Mouse (Mus musculus) liver, embryonic 14.5 days (tissue): ENCODE measurements at regions not wholly inside any gene's neighbourhood (a gene's known extent, or its start where the extent isn't known, plus 50 kb on each side); places are given as distances from the start of the nearest gene placed in this dataset.

ENCODE experiments used
- ATAC-seq: fragments of 200-750 bp; cut with Nextera tagmentation; 2 replicates; pipeline ENCODE4 v1.8.0; 2017; ENCODE audit warnings: moderate number of reproducible peaks, mild to moderate bottlenecking, moderate library complexity; ENCODE audit not compliant: insufficient read depth
- DNase-seq, 3 experiments: peaks; one replicate each; pipeline ENCODE4 v3.0.0-alpha.2; 2012 to 2013; ENCODE audit warnings: low read depth in 3 of 3, low spot score in 3 of 3
- H3K27ac ChIP-seq: fragments of 300-500 bp; sonication (generic); 2 replicates; pipeline ENCODE4 v1.5.1; 2014; ENCODE audit warnings: moderate library complexity, mild to moderate bottlenecking, control low read depth, inconsistent platforms
- H3K27me3 ChIP-seq: fragments of 300-500 bp; sonication (generic); 2 replicates; pipeline ENCODE4 v1.6.1; 2014; ENCODE audit warnings: mild to moderate bottlenecking, low read length, moderate library complexity; ENCODE audit not compliant: control insufficient read depth, insufficient read depth
- H3K36me3 ChIP-seq: fragments of 300-500 bp; sonication (generic); replicated peaks from 2 replicates; pipeline ENCODE4 v1.6.1; 2014; ENCODE audit warnings: low read depth; ENCODE audit not compliant: control insufficient read depth, insufficient read depth
- H3K4me1 ChIP-seq, 2 experiments: fragments of 200-500 bp in 1 of 2; fragments of 300-500 bp in 1 of 2; sonication (generic) in 1 of 2; replicated peaks; 2 replicates each; pipeline ENCODE4 v1.6.1; 2012 to 2014; ENCODE audit warnings: antibody characterized with exemption in 1 of 2, inconsistent platforms in 1 of 2, low read length in 1 of 2; ENCODE audit not compliant: control insufficient read depth in 2 of 2, insufficient read depth in 2 of 2
- H3K4me2 ChIP-seq: fragments of 300-500 bp; sonication (generic); 2 replicates; pipeline ENCODE4 v1.6.1; 2014; ENCODE audit warnings: low read depth, mild to moderate bottlenecking, control low read depth, moderate library complexity
- H3K4me3 ChIP-seq, 2 experiments: fragments of 200-500 bp in 1 of 2; fragments of 300-500 bp in 1 of 2; sonication (generic) in 1 of 2; 2 replicates each; pipeline ENCODE4 v1.5.1; 2012 to 2014; ENCODE audit warnings: low read depth in 2 of 2, low read length in 2 of 2, mild to moderate bottlenecking in 2 of 2, control low read depth in 1 of 2, inconsistent platforms in 1 of 2, moderate library complexity in 1 of 2; ENCODE audit not compliant: insufficient read depth in 1 of 2
- H3K9ac ChIP-seq: fragments of 300-500 bp; sonication (generic); replicated peaks from 2 replicates; pipeline ENCODE4 v1.6.1; 2014; ENCODE audit warnings: mild to moderate bottlenecking, control low read depth, moderate library complexity
- H3K9me3 ChIP-seq: fragments of 300-500 bp; sonication (generic); 2 replicates; pipeline ENCODE4 v1.6.1; 2016; ENCODE audit warnings: low read length, mixed read lengths; ENCODE audit not compliant: control insufficient read depth
- CTCF ChIP-seq: IDR thresholded peaks from 2 replicates; pipeline ENCODE4 v1.5.1; 2016; ENCODE audit warnings: antibody characterized with exemption, low read depth, control low read depth
- EP300 ChIP-seq: IDR thresholded peaks from 2 replicates; pipeline ENCODE4 v1.6.1; 2016; ENCODE audit warnings: antibody characterized with exemption, low read depth
- WGBS: fragments of 180-500 bp; shearing (Covaris S2); extraction: QIAGEN DNeasy Blood & Tissue Kit; methylation state at CpG from one replicate; pipeline ENCODE4 v1.1.7; 2014; ENCODE audit not compliant: insufficient replicate concordance; 5-methylcytosine and 5-hydroxymethylcytosine counted together

DNA sequence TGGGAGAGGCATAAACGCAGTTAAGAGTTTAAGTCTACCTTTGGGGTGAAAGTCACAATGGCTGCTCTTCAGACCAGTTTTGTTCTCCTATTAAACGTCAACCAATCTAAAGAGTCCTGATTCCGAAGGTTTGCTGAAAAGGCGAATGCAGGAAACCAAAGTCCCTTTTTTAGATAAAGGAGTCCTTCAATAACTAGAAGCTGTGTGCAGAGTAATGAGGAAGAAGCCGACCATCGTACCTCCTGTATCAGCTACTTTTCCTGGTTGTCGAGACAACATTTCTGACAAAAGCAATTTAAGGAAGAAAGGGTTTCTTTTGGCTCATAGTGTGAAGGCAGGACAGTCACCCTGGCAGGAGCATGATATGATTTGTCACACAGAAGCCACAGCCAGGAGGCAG lies 252.9 kb upstream of the Nr2f2 start:
- no peak for DNase-seq
- Histone ChIP-seq H3K4me3 (no peak overlapping the region), H3K4me2 (no peak overlapping the region), H3K9me3 (no peaks in the 10 kb centered on the region), H3K9ac (no peak overlapping the region), H3K27me3 (no peaks in the 10 kb centered on the region), H3K4me1 (no peaks in the 10 kb centered on the region; a peak in 1 of 4 replicates), H3K27ac (no peak overlapping the region), H3K36me3 (no peaks in the 10 kb centered on the region)
- TF ChIP-seq CTCF (no peak), EP300 (no peak)
- no peak for ATAC-seq
- WGBS: 59% methylated on average over 7 of the region's 7 CpGs

DNA sequence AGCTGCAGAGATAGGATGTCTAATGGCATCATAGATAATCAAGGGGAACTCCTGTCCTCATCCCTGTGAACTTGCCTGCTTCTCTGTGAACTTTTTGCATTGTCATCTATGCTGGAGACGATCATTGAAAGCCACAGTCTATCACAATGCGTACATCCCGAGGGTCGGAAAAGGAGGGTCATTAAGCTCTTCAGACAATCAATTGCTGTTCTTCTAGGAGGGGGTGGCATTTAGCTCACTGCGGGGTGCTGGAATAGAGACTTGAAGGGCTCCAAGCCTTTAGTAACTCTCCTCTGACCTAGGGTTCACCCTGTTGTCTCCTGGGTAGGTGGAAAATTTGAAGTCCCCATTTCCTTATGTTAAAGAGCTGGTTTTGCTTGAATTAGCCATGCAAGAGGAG lies 251.7 kb upstream of the Nr2f2 start:
- DNase-seq (no peak), ATAC-seq (no peak)
- Histone ChIP-seq H3K27me3 (no peaks in the 10 kb centered on the region), H3K9me3 (no peaks in the 10 kb centered on the region), H3K4me3 (no peak overlapping the region), H3K9ac (no peak overlapping the region), H3K4me1 (no peaks in the 10 kb centered on the region), H3K36me3 (no peaks in the 10 kb centered on the region), H3K27ac (no peak overlapping the region), H3K4me2 (no peak overlapping the region)
- 57% methylated on average over 5 of the region's 5 CpGs for WGBS
- TF ChIP-seq EP300 (no peak), CTCF (no peak)

GRCm38 (mm10) chr7:70606511-70606910 lies 240.0 kb upstream of the Nr2f2 start:
- DNase-seq: no peak
- TF ChIP-seq CTCF: no peak
- no peak for TF ChIP-seq EP300
- no peak for ATAC-seq
- no peaks in the 10 kb centered on the region for H3K9me3 ChIP-seq
- H3K4me1 ChIP-seq: no peaks in the 10 kb centered on the region
- WGBS: 61% methylated on average over 7 of the region's 7 CpGs
- no peak overlapping the region for H3K27ac ChIP-seq
- no peak overlapping the region for H3K9ac ChIP-seq
- no peaks in the 10 kb centered on the region for H3K27me3 ChIP-seq
- H3K4me2 ChIP-seq: no peak overlapping the region
- no peak overlapping the region for H3K4me3 ChIP-seq
- H3K36me3 ChIP-seq: no peaks in the 10 kb centered on the region

DNA sequence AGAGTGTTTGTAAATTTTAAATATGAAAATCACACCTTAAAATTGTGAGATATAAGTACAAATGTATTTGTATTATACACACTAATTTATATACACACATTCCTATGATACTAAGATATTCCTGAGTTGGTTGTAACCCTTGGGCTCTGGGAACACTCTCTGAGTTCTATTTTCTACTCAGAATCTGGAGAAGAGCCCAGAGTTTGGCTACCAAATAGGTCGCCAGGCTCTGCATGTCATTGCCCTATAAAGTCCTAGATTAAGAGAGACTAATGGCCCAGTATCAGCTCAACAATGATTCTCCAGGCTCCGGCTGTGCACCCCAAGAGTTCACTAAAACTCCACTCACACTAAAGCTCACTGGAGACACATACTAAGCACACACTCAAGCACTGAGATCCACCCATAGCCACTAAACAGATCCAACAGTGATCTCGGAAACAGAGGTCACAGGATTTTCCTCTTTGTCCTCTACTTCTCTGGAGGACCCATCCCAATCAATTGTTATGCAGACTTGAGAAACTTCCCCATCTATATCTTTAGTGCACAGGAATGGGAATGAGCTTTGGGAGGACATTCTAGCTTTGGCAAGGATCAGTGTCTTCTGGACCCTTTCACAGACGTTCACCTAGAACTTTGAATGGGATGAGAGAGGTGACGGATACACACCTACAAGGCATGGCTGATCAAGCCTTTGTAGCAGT lies 238.1 kb upstream of the Nr2f2 start:
- H3K9ac ChIP-seq: no peak overlapping the region
- WGBS: 57% methylated on average over 5 of the region's 5 CpGs
- no peaks in the 10 kb centered on the region for H3K36me3 ChIP-seq
- no peak overlapping the region for H3K4me2 ChIP-seq
- H3K27me3 ChIP-seq: no peaks in the 10 kb centered on the region
- no peak for TF ChIP-seq CTCF
- no peak for TF ChIP-seq EP300
- H3K9me3 ChIP-seq: no peaks in the 10 kb centered on the region
- no peaks in the 10 kb centered on the region for H3K4me1 ChIP-seq
- DNase-seq (no peak), ATAC-seq (no peak)
- no peak overlapping the region for H3K27ac ChIP-seq
- H3K4me3 ChIP-seq: no peak overlapping the region

DNA sequence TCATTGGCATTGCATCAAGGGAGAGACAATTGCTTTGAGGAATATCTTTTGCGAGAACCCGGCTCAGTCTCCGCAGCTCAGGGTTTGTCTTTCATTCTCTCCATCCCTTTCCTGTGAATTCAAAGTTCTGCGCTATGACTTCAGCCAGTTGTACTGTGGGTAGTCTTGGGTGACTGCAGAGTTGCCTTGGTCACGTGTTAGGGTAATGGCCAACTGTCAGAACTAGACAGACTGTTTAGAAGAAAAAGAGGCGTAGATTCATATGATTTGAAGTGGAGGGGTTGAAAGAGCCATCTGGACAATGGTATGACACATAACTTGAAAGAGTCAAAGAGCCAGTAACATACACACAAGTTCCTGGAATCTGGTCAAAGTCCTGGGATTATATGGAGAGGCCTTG lies 226.5 kb upstream of the Nr2f2 start:
- Histone ChIP-seq H3K27me3 (no peaks in the 10 kb centered on the region), H3K4me1 (no peaks in the 10 kb centered on the region), H3K4me2 (no peak overlapping the region), H3K27ac (no peak overlapping the region), H3K9me3 (no peaks in the 10 kb centered on the region), H3K4me3 (no peak overlapping the region), H3K36me3 (no peaks in the 10 kb centered on the region), H3K9ac (no peak overlapping the region)
- TF ChIP-seq EP300 (no peak), CTCF (no peak)
- no peak for ATAC-seq
- no peak for DNase-seq
- 68% methylated on average over 6 of the region's 6 CpGs for WGBS
